Mouse (Mus musculus) megakaryocyte, embryonic 14.5 days (primary cell): ENCODE measurements around the gene Cstf1.

Experiments
- FLI1 ChIP-seq: IDR thresholded peaks from 2 replicates; pipeline ENCODE4 v1.6.1; 2012; ENCODE audit warnings: low read length, inconsistent platforms, mixed read lengths
- GATA1 ChIP-seq: IDR thresholded peaks from 3 replicates; pipeline ENCODE4 v1.6.1; 2012; ENCODE audit warnings: mixed read lengths, low read length, inconsistent platforms, borderline replicate concordance

DNA sequence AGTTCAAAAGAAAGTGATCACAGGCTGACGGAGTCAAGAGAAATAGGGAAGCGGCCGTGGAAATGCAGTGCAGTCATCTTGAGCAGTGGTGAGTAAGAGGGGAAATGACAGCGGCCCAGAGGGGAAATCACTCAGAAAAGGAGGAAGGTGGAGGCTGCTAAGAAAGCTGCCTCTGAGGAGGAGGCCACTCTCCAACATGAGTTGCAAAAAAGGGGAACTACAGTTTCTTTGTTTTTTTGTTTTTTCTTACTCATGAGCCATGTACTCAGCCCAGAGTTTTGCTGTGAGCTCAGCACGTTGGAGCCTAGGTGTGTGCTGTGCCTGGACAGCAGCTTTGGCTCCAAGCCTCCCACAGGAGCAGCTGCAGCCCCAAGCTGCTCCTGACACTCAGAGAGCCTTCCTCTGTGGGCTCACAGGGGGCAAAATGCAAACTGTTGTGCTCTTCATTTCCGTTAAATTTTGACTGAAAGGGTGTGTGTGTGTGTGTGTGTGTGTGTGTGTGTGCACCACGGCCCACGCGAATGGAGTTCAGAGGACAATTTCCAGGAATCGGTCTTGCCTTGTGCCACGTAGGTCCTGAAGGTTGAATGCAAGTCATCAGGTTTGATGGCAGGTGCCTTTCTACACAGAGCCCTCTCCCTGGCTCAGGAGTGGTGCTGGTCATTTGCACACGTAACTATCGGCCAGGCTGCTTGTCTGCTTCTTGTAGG is 30.8 kb downstream of the Cstf1 start:
- no peak for TF ChIP-seq GATA1
- TF ChIP-seq FLI1, result no peak
